Comparison of ENCODE assay signal across 8 mouse cellular contexts in genomic region chr5:124240841-124241685, GRCm38 (mm10). TPM values are rescaled to one million over a fixed set of nuclear protein-coding genes. Genes with fewer than 3 reads are reported as not detected.
DNase-seq lines count a peak whose midpoint lies in the region; ATAC-seq and TF ChIP-seq lines count a peak whose summit lies in the region.

No protein-coding gene starts in this region.

- peaks cover 34% of the 10 kb centered on the region for H3K4me1 ChIP-seq in embryonic facial prominence, embryonic 10.5 days
- peaks cover 13% of the 10 kb centered on the region for H3K4me1 ChIP-seq in hindbrain, postnatal 0 days (ENCODE audit: insufficient read depth, low read length)
- H3K4me1 ChIP-seq in midbrain, embryonic 13.5 days (replicated peaks), result peaks cover 22% of the 10 kb centered on the region

- ATAC-seq in hindbrain, postnatal 0 days, result peak; percentile 65; the same call in 1 of the 2 replicates
- peak; percentile 79 for ATAC-seq in midbrain, embryonic 13.5 days

- peak overlapping the region; percentile 31 for H3K4me2 ChIP-seq in hindbrain, postnatal 0 days (ENCODE audit: low read depth, low read length)
- peak overlapping the region; percentile 22 for H3K4me2 ChIP-seq in midbrain, embryonic 13.5 days (replicated peaks)

- no peak for TF ChIP-seq CTCF in gastrocnemius, adult 2 months (IDR thresholded peaks at IDR 0.05)
- no peak for TF ChIP-seq CTCF in hindbrain, postnatal 0 days (IDR thresholded peaks at IDR 0.05; ENCODE audit: low read depth)

- intact Hi-C loops in gastrocnemius, adult 2 months (cut with DNase I), result loop anchor here (2.0 kb wide), 1 partner anchor 18 kb away; no protein-coding TSS in a partner anchor
- intact Hi-C loops in gastrocnemius, postnatal 36 days (cut with DNase I), result no loop called here
- intact Hi-C loops in gastrocnemius, postnatal 14 days (cut with DNase I; ENCODE audit: low total_unique reads), result no loop called here

- peak overlapping the region; percentile 73 for H3K27ac ChIP-seq in gastrocnemius, adult 2 months
- H3K27ac ChIP-seq in embryonic facial prominence, embryonic 10.5 days (replicated peaks), result no peak overlapping the region
- peak overlapping the region; percentile 56 for H3K27ac ChIP-seq in hindbrain, postnatal 0 days
- peak overlapping the region; percentile 51 for H3K27ac ChIP-seq in midbrain, embryonic 13.5 days

- peak overlapping the region; percentile 21; the same call in 1 of the 2 replicates for H3K4me3 ChIP-seq in gastrocnemius, adult 2 months
- no peak overlapping the region for H3K4me3 ChIP-seq in embryonic facial prominence, embryonic 10.5 days
- no peak overlapping the region for H3K4me3 ChIP-seq in hindbrain, postnatal 0 days (ENCODE audit: low read length)
- H3K4me3 ChIP-seq in midbrain, embryonic 13.5 days (replicated peaks), result no peak overlapping the region

- WGBS in embryonic facial prominence, embryonic 10.5 days, result 43% methylated on average over 22 of the region's 22 CpGs
- WGBS in hindbrain, postnatal 0 days, result 25% methylated on average over 22 of the region's 22 CpGs
- WGBS in midbrain, embryonic 13.5 days, result 31% methylated on average over 22 of the region's 22 CpGs

- H3K27me3 ChIP-seq in embryonic facial prominence, embryonic 10.5 days (replicated peaks; ENCODE audit: low read depth, poor library complexity, severe bottlenecking), result no peaks in the 10 kb centered on the region
- H3K27me3 ChIP-seq in hindbrain, postnatal 0 days (ENCODE audit: insufficient read depth, low read length), result no peaks in the 10 kb centered on the region
- no peaks in the 10 kb centered on the region for H3K27me3 ChIP-seq in midbrain, embryonic 13.5 days

- peaks cover 29% of the 10 kb centered on the region for H3K36me3 ChIP-seq in embryonic facial prominence, embryonic 10.5 days (replicated peaks)
- no peaks in the 10 kb centered on the region; the same call in 1 of the 2 replicates for H3K36me3 ChIP-seq in hindbrain, postnatal 0 days (ENCODE audit: insufficient read depth, low read length)
- no peaks in the 10 kb centered on the region; the same call in 1 of the 2 replicates for H3K36me3 ChIP-seq in midbrain, embryonic 13.5 days

- 0 out of 2 replicates have a peak overlapping the region, but pooled peaks have one; percentile 21 for H3K9ac ChIP-seq in hindbrain, postnatal 0 days (replicated peaks; ENCODE audit: low read length)
- peak overlapping the region; percentile 44; the same call in 1 of the 2 replicates for H3K9ac ChIP-seq in midbrain, embryonic 13.5 days (replicated peaks)

- no peaks in the 10 kb centered on the region for H3K9me3 ChIP-seq in embryonic facial prominence, embryonic 10.5 days
- no peaks in the 10 kb centered on the region for H3K9me3 ChIP-seq in hindbrain, postnatal 0 days (ENCODE audit: low read length)
- H3K9me3 ChIP-seq in midbrain, embryonic 13.5 days, result no peaks in the 10 kb centered on the region

- peak; percentile 17 for DNase-seq in gastrocnemius, adult 2 months
- no peak for DNase-seq in gastrocnemius, postnatal 4 days (ENCODE audit: low spot score in 2 of 2)
- DNase-seq in embryonic facial prominence, embryonic 10.5 days (ENCODE audit: low spot score), result peak; percentile 32
- DNase-seq in hindbrain, postnatal 0 days (ENCODE audit: low spot score), result peak; percentile 62
- no peak for DNase-seq in spleen, adult 12 weeks (ENCODE audit: low spot score)
- no peak for DNase-seq in gastrocnemius, postnatal 36 days
- no peak for DNase-seq in gastrocnemius, postnatal 14 days

RNA-seq across cellular contexts. Expression of gene Pitpnm2, which starts 8.5 kb away (rescaled TPM):
- total RNA-seq in gastrocnemius, adult 2 months (2021), result 10 to 100 TPM; 18.1 to 28.4 TPM
- total RNA-seq in gastrocnemius, postnatal 4 days (2021), result 10 to 100 TPM; 24.7 to 28.9 TPM
- 3.2 and 4.0 TPM in 2 replicates for polyA plus RNA-seq in embryonic facial prominence, embryonic 10.5 days (2016; fragmentation: Nextera tagmentation; extraction: Ambion mirVana)
- 43.9 and 44.1 TPM in 2 replicates for total RNA-seq in hindbrain, postnatal 0 days (2014; rRNA removed)
- 7.6 TPM in 2 replicates for polyA plus RNA-seq in hindbrain, postnatal 0 days (2015; fragmentation: Nextera tagmentation; extraction: Ambion mirVana)
- 6.6 and 7.7 TPM in 2 replicates for polyA plus RNA-seq in midbrain, embryonic 13.5 days (2015; fragmentation: Nextera tagmentation; extraction: Ambion mirVana)
- total RNA-seq in gastrocnemius, postnatal 36 days (2021), result 10 to 100 TPM; 18.0 to 19.3 TPM
- total RNA-seq in gastrocnemius, postnatal 14 days (2021), result 10 to 100 TPM; 18.4 to 19.0 TPM

Comparison
In these comparisons a context has a peak if more than half of its experiments do, and no peak if none do; other contexts are left out.
1. DNase-seq: peak in gastrocnemius, adult 2 months (single experiment), embryonic facial prominence, embryonic 10.5 days (single experiment) and hindbrain, postnatal 0 days (single experiment); none in gastrocnemius, postnatal 4 days (0 of 2), spleen, adult 12 weeks (single experiment), gastrocnemius, postnatal 36 days (0 of 2) and gastrocnemius, postnatal 14 days (single experiment).